Mouse (Mus musculus) MEL (cell line): ENCODE results near the gene Klrb1. TPM values are rescaled to one million over a fixed set of nuclear protein-coding genes. Genes with fewer than 3 reads are reported as not detected.
A peak's percentile ranks its signal among the peaks of the same experiment; 100 is the strongest.
"Not testable (repeated sequence)": the region's sequence is repeated elsewhere in the genome, so short reads cannot be mapped to it uniquely, and the experiment has no call there.

Experiments
- DNase-seq: peaks from one replicate; pipeline ENCODE4 v3.0.0; 2011; ENCODE audit warnings: low read depth, low spot score
- H3K27ac ChIP-seq: 2 replicates; pipeline ENCODE4 v1.5.1; 2012; ENCODE audit warnings: low read depth, mild to moderate bottlenecking, control low read depth, low read length, moderate library complexity; ENCODE audit not compliant: control insufficient read depth
- H3K27me3 ChIP-seq, 2 experiments: fragments of 150-350 bp in 1 of 2; sonication (generic) in 1 of 2; 2 replicates each; pipeline ENCODE4 v1.6.1; 2012; ENCODE audit warnings: low read length in 2 of 2, mild to moderate bottlenecking in 2 of 2, improper control_type of control experiment in 1 of 2, moderate library complexity in 1 of 2; ENCODE audit not compliant: insufficient read depth in 2 of 2, control insufficient read depth in 1 of 2
- H3K36me3 ChIP-seq, 2 experiments: 2 replicates each; pipeline ENCODE4 v1.6.1; 2012 to 2014; ENCODE audit warnings: low read length in 2 of 2, improper control_type of control experiment in 1 of 2, inconsistent platforms in 1 of 2, mild to moderate bottlenecking in 1 of 2; ENCODE audit not compliant: insufficient read depth in 2 of 2, control insufficient read depth in 1 of 2
- H3K4me1 ChIP-seq, 2 experiments: fragments of 150-350 bp in 1 of 2; sonication (generic) in 1 of 2; 2 replicates each; pipeline ENCODE4 v1.6.1; 2012; ENCODE audit warnings: low read length in 2 of 2, improper control_type of control experiment in 1 of 2, mild to moderate bottlenecking in 1 of 2; ENCODE audit not compliant: insufficient read depth in 2 of 2, control insufficient read depth in 1 of 2
- H3K4me3 ChIP-seq, 2 experiments: fragments of 150-350 bp in 1 of 2; sonication (generic) in 1 of 2; 2 replicates each; pipeline ENCODE4 v1.5.1; 2012; ENCODE audit warnings: low read depth in 2 of 2, low read length in 2 of 2, mild to moderate bottlenecking in 2 of 2, moderate library complexity in 2 of 2, control low read depth in 1 of 2, improper control_type of control experiment in 1 of 2; ENCODE audit not compliant: control insufficient read depth in 1 of 2, insufficient read depth in 1 of 2
- H3K79me2 ChIP-seq: 2 replicates; pipeline ENCODE4 v1.6.1; 2012; ENCODE audit warnings: mild to moderate bottlenecking, low read length, moderate library complexity; ENCODE audit not compliant: control insufficient read depth, poor library complexity, insufficient read depth
- H3K9ac ChIP-seq: 2 replicates; pipeline ENCODE4 v1.6.1; 2012; ENCODE audit warnings: low read depth, mild to moderate bottlenecking, control low read depth, low read length, moderate library complexity; ENCODE audit not compliant: control insufficient read depth, poor library complexity, severe bottlenecking
- H3K9me3 ChIP-seq: fragments of 150-350 bp; sonication (generic); replicated peaks from 2 replicates; pipeline ENCODE4 v1.6.1; 2012; ENCODE audit warnings: mild to moderate bottlenecking, low read length, improper control_type of control experiment, moderate library complexity; ENCODE audit not compliant: insufficient read depth
- CTCF ChIP-seq, 3 experiments: IDR thresholded peaks in 2 of 3; conservative IDR thresholded peaks in 1 of 3; 2 replicates each; pipeline ENCODE4 v1.5.1; 2011 to 2012; ENCODE audit warnings: low read length in 3 of 3, low read depth in 2 of 3, mild to moderate bottlenecking in 2 of 3, improper control_type of control experiment in 1 of 3, inconsistent platforms in 1 of 3, mixed read lengths in 1 of 3, moderate library complexity in 1 of 3; ENCODE audit not compliant: control insufficient read depth in 1 of 3, insufficient read depth in 1 of 3, poor library complexity in 1 of 3, severe bottlenecking in 1 of 3
- EP300 ChIP-seq, 2 experiments: IDR thresholded peaks; 2 replicates each; pipeline ENCODE4 v1.6.1; 2011; ENCODE audit warnings: improper control_type of control experiment in 2 of 2, low read length in 2 of 2, low read depth in 1 of 2, mild to moderate bottlenecking in 1 of 2
- GATA1 ChIP-seq: IDR thresholded peaks from 2 replicates; pipeline ENCODE4 v1.6.1; 2011; ENCODE audit warnings: low read depth, low read length, improper control_type of control experiment
- HCFC1 ChIP-seq: IDR thresholded peaks from 2 replicates; pipeline ENCODE4 v1.6.1; 2012; ENCODE audit warnings: low read depth, mild to moderate bottlenecking, inconsistent platforms, low read length, improper control_type of control experiment, moderate library complexity
- JUND ChIP-seq: IDR thresholded peaks from 2 replicates; pipeline ENCODE4 v1.6.1; 2011; ENCODE audit warnings: low read depth, mild to moderate bottlenecking, improper control_type of control experiment, low read length
- KAT2A ChIP-seq: conservative IDR thresholded peaks from 2 replicates; pipeline ENCODE4 v1.6.1; 2012; ENCODE audit warnings: low read depth, low read length, improper control_type of control experiment, inconsistent platforms
- MAFK ChIP-seq: IDR thresholded peaks from 2 replicates; pipeline ENCODE4 v1.6.1; 2011; ENCODE audit warnings: low read depth, mild to moderate bottlenecking, low read length, improper control_type of control experiment, borderline replicate concordance
- MEF2A ChIP-seq: IDR thresholded peaks from 2 replicates; pipeline ENCODE4 v1.6.1; 2014; ENCODE audit warnings: low read depth, mild to moderate bottlenecking, inconsistent platforms, low read length, improper control_type of control experiment; ENCODE audit not compliant: poor library complexity, insufficient replicate concordance, severe bottlenecking; ENCODE audit errors: extremely low read depth
- MXI1 ChIP-seq: IDR thresholded peaks from 2 replicates; pipeline ENCODE4 v1.6.1; 2011; ENCODE audit warnings: mild to moderate bottlenecking, low read depth, low read length, improper control_type of control experiment
- NELFE ChIP-seq: IDR thresholded peaks from 2 replicates; pipeline ENCODE4 v1.6.1; 2011; ENCODE audit warnings: low read depth, low read length, improper control_type of control experiment
- POLR2A ChIP-seq, 2 experiments: IDR thresholded peaks; 2 replicates each; pipeline ENCODE4 v1.6.1; 2011 to 2012; ENCODE audit warnings: low read length in 2 of 2, mild to moderate bottlenecking in 2 of 2, control low read depth in 1 of 2, improper control_type of control experiment in 1 of 2, low read depth in 1 of 2, moderate library complexity in 1 of 2; ENCODE audit not compliant: control insufficient read depth in 1 of 2, insufficient read depth in 1 of 2, poor library complexity in 1 of 2
- SMC3 ChIP-seq: IDR thresholded peaks from 2 replicates; pipeline ENCODE4 v1.6.1; 2011; ENCODE audit warnings: low read depth, low read length, improper control_type of control experiment
- TAL1 ChIP-seq: IDR thresholded peaks from 2 replicates; pipeline ENCODE4 v1.6.1; 2012; ENCODE audit warnings: mild to moderate bottlenecking, inconsistent platforms, low read length, moderate library complexity, mixed read lengths
- TBP ChIP-seq: IDR thresholded peaks from 2 replicates; pipeline ENCODE4 v1.8.0; 2011; ENCODE audit warnings: low read depth, low read length, improper control_type of control experiment
- USF1 ChIP-seq: IDR thresholded peaks from 2 replicates; pipeline ENCODE4 v1.6.1; 2014; ENCODE audit warnings: low read depth, mild to moderate bottlenecking, inconsistent platforms, low read length, improper control_type of control experiment, moderate library complexity
- ZKSCAN1 ChIP-seq: IDR thresholded peaks from 2 replicates; pipeline ENCODE4 v1.6.1; 2012; ENCODE audit warnings: low read depth, mild to moderate bottlenecking, inconsistent platforms, low read length, improper control_type of control experiment, moderate library complexity
- ZNF384 ChIP-seq: IDR thresholded peaks from 2 replicates; pipeline ENCODE4 v1.6.1; 2012; ENCODE audit warnings: low read depth, mild to moderate bottlenecking, inconsistent platforms, low read length, improper control_type of control experiment
- polyA plus RNA-seq, 2 experiments: library from polyadenylated mRNA; stranded (reverse) in 1 of 2; unstranded in 1 of 2; fragments of >175 nt in 1 of 2; fragments of >200 nt in 1 of 2; gene quantifications; 2 replicates each; pipeline versions ENCODE4 v1.2.1 to v1.2.4; 2012; ENCODE audit warnings: low replicate concordance in 2 of 2, low read depth in 1 of 2; ENCODE audit not compliant: insufficient read length in 2 of 2, insufficient read depth in 1 of 2, missing spikeins in 1 of 2
- total RNA-seq: library from RNA; depleted of rRNA; stranded (reverse); fragments of 300-350 nt; gene quantifications from 2 replicates; pipeline ENCODE4 v1.2.3, GENCODE M21; 2012

The Klrb1 gene
- total and polyA plus RNA-seq, 3 experiments = not detected

DNA sequence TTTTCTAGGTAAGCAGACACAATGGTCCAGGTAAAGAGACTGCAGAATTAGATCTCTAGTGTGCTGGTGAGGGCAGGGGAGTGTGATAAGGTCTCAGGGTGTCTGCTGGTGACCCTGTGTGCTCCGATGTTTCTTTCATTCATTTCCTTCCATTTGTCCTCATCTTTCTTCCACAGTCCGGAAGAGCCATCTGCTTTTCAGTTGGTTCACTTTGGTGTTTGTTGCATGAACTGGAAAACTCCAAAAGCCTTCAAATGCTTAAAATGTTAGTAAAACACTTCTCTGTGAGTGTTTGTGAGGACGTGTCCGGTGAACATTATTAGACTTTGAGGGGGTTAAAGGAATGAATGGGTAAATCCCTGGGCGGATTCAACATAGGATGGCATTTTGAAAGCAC lies 38.3 kb upstream of the Klrb1 start:
- no peak overlapping the region for H3K27ac ChIP-seq
- peaks cover 0 to 6% of the 10 kb centered on the region in 2 experiments; a peak in 2 of 4 replicates for H3K36me3 ChIP-seq
- DNase-seq = no peak
- H3K9me3 ChIP-seq = no peaks in the 10 kb centered on the region
- peaks cover 0 to 10% of the 10 kb centered on the region in 2 experiments; a peak in 2 of 4 replicates for H3K4me1 ChIP-seq
- H3K9ac ChIP-seq = peak overlapping the region; percentile 49
- no peaks in the 10 kb centered on the region; a peak in 1 of 4 replicates for H3K27me3 ChIP-seq
- peak overlapping the region; percentile 68 to 85; a peak in 3 of 4 replicates for H3K4me3 ChIP-seq
- H3K79me2 ChIP-seq = no peaks in the 10 kb centered on the region
- TF ChIP-seq GATA1 (no peak), NELFE (no peak), MEF2A (no peak), HCFC1 (no peak), SMC3 (no peak), EP300 (IDR thresholded peaks at IDR 0.05; ENCODE audit: low read depth in 1 of 2, low read length in 2 of 2) (no peak), POLR2A (IDR thresholded peaks at IDR 0.05; ENCODE audit: control insufficient read depth in 1 of 2, insufficient read depth in 1 of 2, low read depth in 1 of 2, low read length in 2 of 2, poor library complexity in 1 of 2) (no peak), TAL1 (no peak), TBP (no peak), KAT2A (no peak), ZKSCAN1 (no peak), USF1 (no peak)

DNA sequence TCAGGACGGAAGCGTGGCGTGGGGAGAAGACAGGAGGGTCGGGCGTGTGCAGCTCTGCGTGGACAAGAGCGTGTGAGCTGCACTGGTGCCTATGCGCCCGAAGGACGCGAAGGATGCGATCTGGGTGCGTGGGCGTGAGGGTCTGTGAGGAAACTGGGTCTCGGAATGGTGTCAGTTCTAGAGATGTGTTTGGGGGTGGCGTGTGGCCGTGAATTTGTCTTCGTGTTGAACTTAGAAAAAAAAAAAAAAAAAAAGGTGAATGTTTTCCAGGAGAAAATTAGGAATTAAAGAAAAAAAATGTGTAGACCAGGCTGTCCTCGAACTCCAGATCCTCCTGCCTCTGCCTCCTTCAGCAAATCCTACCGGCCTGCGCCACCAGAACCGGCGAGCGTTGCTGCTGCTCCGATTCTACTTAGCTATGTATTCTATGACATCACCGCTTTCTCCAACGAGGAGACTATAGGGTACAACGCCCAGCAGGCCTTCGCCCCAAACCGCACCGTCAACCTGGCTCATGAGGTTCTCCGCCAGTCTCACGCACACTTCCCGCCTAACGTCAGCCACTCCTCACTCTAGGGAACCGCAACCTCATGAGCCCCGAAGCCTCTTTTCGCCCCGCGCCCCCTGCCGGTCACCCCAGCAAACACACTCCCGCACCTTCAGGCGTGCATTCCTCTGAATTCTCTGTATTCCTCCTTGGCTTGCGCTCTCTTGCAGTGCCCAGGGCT lies 37.7 kb upstream of the Klrb1 start:
- DNase-seq = peak; percentile 83
- not testable (repeated sequence) for H3K36me3 ChIP-seq, H3K79me2 ChIP-seq, H3K9me3 ChIP-seq, H3K27me3 ChIP-seq
- Histone ChIP-seq H3K4me1 (peaks cover 0 to 10% of the 10 kb centered on the region in 2 experiments; a peak in 2 of 4 replicates), H3K4me3 (peak overlapping the region; percentile 85), H3K9ac (peak overlapping the region; percentile 77), H3K27ac (peak overlapping the region; percentile 63)
- TF ChIP-seq MXI1 = peak; percentile 29; the same call in 1 of the 2 replicates
- TF ChIP-seq JUND = peak; percentile 89; the same call in 1 of the 2 replicates
- peak; percentile 48 to 56 (median 53) for TF ChIP-seq CTCF (IDR thresholded peaks at IDR 0.05 in 2 of 3, conservative IDR thresholded peaks at IDR 0.05 in 1 of 3; ENCODE audit: control insufficient read depth in 1 of 3, insufficient read depth in 1 of 3, low read depth in 2 of 3, low read length in 3 of 3, poor library complexity in 1 of 3, severe bottlenecking in 1 of 3)
- TF ChIP-seq MAFK = peak; percentile 90
- TF ChIP-seq ZNF384 = peak; percentile 86
- peak; percentile 99 for TF ChIP-seq TBP
